Mouse (Mus musculus) adrenal gland, adult 2 months (tissue): Measurements from ENCODE around the gene Dact1. TPM values are rescaled to one million over a fixed set of nuclear protein-coding genes. Genes with fewer than 3 reads are reported as not detected.
A peak's percentile ranks its signal among the peaks of the same experiment; 100 is the strongest.

Experiments used
- DNase-seq: peaks from one replicate; pipeline ENCODE4 v3.0.0; 2021
- polyA plus RNA-seq: library from polyadenylated mRNA; depleted of rRNA; stranded (reverse); fragments of >200 nt; gene quantifications from 2 replicates; pipeline ENCODE4 v1.2.3, GENCODE M21; 2012; rRNA removed
- total RNA-seq, 2 experiments: library from RNA; stranded (reverse); gene quantifications; 2 replicates each; pipeline ENCODE4 v1.2.3; 2021

Gene Dact1
- total and polyA plus RNA-seq, 3 experiments = 8.4 to 19.6 (median 13.7) TPM

DNA sequence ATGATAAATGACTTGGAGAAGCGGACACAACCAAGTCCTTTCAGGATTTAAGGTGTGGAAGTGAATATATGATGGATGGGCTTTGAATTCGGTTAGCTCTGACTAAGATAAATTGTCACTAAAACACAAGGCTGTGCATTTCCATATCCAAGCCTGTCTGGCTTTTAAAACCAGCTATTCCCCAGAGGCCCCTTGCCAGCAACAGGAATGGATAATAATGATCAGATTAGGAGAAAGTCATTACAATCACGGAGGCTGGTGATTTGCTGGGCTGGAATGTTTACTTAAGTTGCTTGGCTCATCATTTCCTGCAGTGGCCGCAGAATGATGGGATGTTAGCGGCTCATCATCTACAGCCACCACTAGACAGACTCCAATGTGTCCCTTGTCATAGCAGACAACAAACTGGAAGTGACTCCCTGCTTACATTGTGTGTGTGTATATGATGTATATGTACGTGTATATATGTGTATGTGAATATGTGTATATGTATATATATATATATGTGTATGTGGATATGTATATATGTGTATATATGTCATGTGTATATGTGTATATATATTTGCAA is 28.3 kb downstream of the Dact1 start:
- no peak for DNase-seq

- no peak for DNase-seq
Measured at GRCm38 (mm10) chr12:71339142-71339848, 29.6 kb downstream of the Dact1 start.

GRCm38 (mm10) chr12:71342397-71342796 is 32.7 kb downstream of the Dact1 start:
- DNase-seq = peak; percentile 59

GRCm38 (mm10) chr12:71345471-71345870 is 35.8 kb downstream of the Dact1 start:
- DNase-seq = no peak

- DNase-seq = no peak
Measured at GRCm38 (mm10) chr12:71346071-71346470, 36.4 kb downstream of the Dact1 start.

DNA sequence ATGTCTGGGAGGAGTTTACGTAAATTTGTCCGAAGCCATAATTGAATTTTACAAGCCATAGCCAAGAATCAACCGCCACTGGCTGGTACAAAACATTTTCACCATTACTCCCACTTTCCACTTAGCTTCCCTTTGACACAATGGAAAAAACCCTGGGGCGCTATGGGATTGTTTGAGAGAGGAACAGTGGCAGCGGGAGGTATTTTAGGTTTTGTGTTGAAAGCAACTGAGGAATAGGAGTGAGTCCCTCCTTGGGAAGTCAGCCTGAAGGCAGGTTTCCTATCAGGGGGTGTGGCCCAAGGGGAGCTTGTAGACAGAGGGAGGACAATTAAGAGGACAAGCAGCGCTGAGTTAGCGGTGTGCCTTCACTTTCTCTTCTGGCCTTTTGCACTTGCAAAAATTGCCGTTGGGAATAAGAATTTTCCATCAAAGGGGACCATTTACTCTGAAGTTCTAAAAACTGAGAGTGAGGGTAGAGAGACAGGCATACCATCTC is 38.8 kb downstream of the Dact1 start:
- DNase-seq = no peak

DNA sequence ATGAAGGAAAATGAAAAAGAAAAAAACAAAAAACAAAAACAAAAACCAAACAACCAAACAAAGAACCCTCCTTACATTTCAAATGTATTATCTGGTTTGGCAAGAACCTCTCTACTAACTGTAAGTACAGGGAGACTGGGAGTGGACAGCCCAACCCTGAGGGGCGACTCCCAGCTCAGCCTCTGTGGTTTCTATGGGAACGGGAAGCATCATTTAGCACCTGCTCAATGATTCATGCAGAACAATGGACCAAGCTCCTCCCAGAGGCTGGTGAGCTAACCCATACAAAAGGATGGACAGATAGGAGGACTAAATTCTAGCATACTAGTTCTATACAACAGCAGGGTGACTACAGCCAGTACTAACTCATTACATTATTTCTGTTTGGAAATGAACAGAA is 40.4 kb downstream of the Dact1 start:
- no peak for DNase-seq

- no peak for DNase-seq
Measured at GRCm38 (mm10) chr12:71354656-71355055, 45.0 kb downstream of the Dact1 start.

DNA sequence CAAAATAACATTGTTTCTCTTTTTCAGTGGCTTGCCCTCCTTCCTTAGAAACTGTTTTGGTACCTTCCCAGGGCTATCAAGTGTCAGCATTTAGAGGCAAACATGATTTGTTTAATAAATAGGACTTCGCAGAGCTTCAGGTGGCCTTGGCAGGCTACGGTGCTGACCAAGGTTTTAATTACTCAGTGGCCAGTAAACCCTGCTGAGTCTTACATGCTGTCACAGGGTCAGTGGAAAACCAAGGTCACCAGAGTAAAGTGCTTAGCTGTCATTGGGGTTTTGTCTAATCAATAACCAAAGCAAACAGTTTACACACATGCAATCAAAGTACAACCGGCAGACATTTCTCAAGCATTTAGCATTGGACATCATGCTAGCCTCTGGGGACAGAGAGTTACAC is 45.4 kb downstream of the Dact1 start:
- peak; percentile 61 for DNase-seq

DNA sequence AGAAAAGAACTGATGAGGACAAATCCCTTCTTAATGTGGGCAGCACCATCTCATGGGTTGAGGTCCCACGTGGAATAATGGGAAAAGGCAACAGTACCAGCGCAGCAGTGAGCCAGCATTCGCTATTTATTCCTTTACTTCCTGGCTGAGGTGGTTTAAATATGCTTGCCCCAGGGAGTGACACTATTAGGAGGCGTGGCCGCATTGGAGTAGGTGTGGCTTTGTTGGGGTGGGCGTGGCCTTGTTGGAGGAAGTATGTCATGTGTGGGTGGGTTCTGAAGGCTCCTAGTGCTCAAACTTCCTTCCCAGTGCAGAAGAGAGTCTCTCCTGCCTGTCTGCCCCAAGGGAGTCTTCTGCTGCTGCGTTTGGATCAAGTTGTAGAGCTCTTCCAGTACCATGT is 51.9 kb downstream of the Dact1 start:
- DNase-seq = no peak

DNA sequence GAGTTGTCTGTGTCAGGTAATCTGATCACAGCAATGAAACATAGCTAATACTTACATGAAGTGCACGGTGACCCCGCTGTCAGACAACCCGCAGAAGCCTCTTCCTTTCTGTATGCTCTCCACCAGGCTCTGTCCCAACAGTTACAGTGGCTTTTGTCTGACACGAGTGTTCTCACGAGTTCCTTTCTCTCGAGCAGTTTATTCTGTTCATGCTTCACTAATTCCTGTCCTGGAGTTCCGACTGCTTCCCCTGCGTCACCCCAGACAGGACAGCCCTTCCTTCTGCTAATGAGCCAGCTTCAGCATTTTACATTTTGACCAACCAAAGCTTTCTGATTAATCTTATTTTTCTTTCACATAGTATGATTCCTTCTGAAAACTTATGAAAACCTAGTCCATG is 52.7 kb downstream of the Dact1 start:
- no peak for DNase-seq

GRCm38 (mm10) chr12:71364106-71364505 is 54.4 kb downstream of the Dact1 start:
- no peak for DNase-seq

GRCm38 (mm10) chr12:71364531-71364930 is 54.8 kb downstream of the Dact1 start:
- DNase-seq = no peak

DNA sequence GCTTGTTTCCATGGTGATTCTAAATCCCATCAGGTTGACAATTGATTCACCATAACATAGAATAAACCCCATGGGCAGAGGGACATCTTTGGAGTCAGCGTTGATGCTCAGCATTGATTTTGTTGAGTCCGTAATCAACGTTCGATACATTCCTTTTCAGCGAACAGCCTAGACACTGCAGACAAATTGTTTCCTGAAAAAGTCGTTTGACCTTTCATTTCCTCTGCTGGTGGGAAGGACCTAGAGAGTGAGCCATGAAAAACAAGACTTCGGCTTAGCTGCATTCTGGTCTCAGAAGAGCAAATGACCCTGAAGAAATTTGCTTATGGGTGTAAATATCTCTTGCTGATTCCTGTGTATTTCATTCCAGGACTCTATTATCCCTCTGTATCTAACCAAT is 55.5 kb downstream of the Dact1 start:
- DNase-seq = no peak

DNA sequence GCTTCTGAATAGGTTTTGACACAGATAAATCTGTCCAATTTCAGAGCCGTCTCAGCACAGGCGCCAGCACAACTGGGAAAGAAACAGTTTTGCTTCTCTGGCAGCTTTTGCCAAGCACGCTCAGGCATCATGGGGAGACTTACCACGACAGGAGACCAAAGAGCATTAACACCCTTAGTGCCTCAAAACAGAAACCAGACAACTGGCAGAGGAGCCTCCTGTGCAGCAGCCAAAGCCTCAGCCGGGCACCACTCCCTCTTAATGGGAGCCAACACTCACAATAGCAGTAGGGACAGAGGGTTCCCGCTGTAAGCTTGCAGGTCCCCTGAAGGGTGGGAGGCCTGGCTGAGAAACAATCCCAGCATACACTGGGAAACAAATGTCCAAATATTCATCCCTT is 56.5 kb downstream of the Dact1 start:
- DNase-seq = no peak

- no peak for DNase-seq
Measured at GRCm38 (mm10) chr12:71368631-71369030, 58.9 kb downstream of the Dact1 start.

Other genes starting within 250 kb of the Dact1 start
- 1 to 10 TPM; 7.5 to 7.6 TPM for gene Tomm20l, start 198.5 kb upstream of the Dact1 start, total RNA-seq
- 0.30 and 0.82 TPM in 2 replicates for gene Tomm20l, start 198.5 kb upstream of the Dact1 start, polyA plus RNA-seq
- gene Timm9, start 173.2 kb upstream of the Dact1 start, total RNA-seq = 10 to 100 TPM; 44.1 to 52.0 TPM
- 10.7 and 11.0 TPM in 2 replicates for gene Timm9, start 173.2 kb upstream of the Dact1 start, polyA plus RNA-seq
- gene 2700049A03Rik, start 173.0 kb upstream of the Dact1 start, total RNA-seq = 1 to 10 TPM; 8.3 to 8.7 TPM
- gene 2700049A03Rik, start 173.0 kb upstream of the Dact1 start, polyA plus RNA-seq = 2.4 and 2.7 TPM in 2 replicates